Mouse (Mus musculus) brown adipose tissue, adult 24 weeks (tissue): ENCODE results near the gene Nkx2-9. TPM values are rescaled to one million over a fixed set of nuclear protein-coding genes. Genes with fewer than 3 reads are reported as not detected.

ENCODE experiments used
- H3K27ac ChIP-seq: fragments of 200-500 bp; replicated peaks from 2 replicates; pipeline ENCODE4 v1.5.1; 2012; ENCODE audit warnings: low read depth, mild to moderate bottlenecking, low read length
- H3K4me1 ChIP-seq: fragments of 200-500 bp; 2 replicates; pipeline ENCODE4 v1.6.1; 2012; ENCODE audit warnings: low read length, mixed read lengths; ENCODE audit not compliant: control insufficient read depth, insufficient read depth, insufficient read length
- H3K4me3 ChIP-seq: fragments of 200-500 bp; 2 replicates; pipeline ENCODE4 v1.5.1; 2012; ENCODE audit warnings: low read depth, mild to moderate bottlenecking, low read length, moderate library complexity; ENCODE audit not compliant: insufficient read depth
- polyA plus RNA-seq: library from polyadenylated mRNA; stranded (reverse); fragments of >200 nt; gene quantifications from 2 replicates; pipeline ENCODE4 v1.2.4, GENCODE M21; 2012; ENCODE audit not compliant: missing spikeins, insufficient read depth, insufficient read length

Nkx2-9 gene
- not detected in 2 replicates for polyA plus RNA-seq

DNA sequence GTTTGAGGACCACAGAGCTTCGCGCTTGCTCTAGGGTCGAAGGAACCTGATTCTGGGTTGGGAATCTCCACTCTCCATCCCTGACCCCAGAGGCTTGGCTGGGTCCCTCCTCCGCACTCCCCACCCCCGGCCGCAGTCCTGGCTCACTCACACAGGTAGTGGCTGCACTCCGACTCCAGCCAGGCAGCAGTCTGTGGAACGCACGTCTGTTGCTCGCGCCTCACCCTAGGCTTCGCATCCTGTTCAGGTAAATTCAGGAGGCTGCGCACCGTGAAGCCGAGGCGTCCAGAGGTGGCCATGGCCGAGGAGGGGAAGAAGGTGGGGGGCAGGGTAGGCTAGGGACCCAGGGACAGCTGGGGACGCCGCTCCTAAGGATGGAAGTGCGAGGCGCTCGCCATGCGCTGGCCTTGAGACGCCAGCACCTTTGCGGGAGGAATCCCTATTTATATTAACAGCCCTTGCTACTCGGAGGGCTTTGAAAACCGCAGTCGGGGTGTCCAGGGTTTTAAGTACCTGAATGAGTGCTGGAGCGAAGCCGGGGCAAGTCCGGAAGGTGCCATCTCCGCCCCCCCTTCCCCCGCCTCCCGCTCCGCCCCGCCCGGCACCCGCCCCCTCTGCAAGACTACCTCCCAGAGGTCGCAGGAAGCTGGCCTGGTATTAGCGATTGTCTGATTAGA lies at the start of gene Nkx2-9:
TSS of gene Nkx2-9 (minus strand) at position 524 of the 677 bp plus-strand sequence.
- H3K4me1 ChIP-seq = no peaks in the 10 kb centered on the region; the same call in 1 of the 2 replicates
- no peak within 1 kb of the TSS for H3K27ac ChIP-seq
- H3K4me3 ChIP-seq = no peak within 1 kb of the TSS

DNA sequence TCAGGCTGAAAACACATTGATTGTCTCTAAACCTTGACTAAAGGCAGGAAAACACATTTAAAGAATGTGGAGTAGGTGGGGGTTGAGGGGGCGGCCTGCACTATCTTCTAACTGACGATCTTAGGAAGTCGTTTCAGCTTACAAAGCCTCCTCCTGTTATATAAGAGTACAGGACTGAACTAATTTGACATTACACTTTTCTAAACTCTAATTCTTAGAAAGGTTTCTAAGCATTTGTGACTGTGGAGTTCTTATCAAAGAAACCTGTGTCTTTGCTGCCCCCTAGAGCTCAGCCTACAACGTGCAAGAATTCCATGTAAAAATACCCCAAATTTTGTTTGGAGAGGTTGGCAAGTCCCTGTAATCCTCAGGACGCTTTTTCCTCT lies 24.1 kb upstream of the Nkx2-9 start:
- no peak overlapping the region for H3K4me3 ChIP-seq
- H3K27ac ChIP-seq = no peak overlapping the region
- no peaks in the 10 kb centered on the region for H3K4me1 ChIP-seq

DNA sequence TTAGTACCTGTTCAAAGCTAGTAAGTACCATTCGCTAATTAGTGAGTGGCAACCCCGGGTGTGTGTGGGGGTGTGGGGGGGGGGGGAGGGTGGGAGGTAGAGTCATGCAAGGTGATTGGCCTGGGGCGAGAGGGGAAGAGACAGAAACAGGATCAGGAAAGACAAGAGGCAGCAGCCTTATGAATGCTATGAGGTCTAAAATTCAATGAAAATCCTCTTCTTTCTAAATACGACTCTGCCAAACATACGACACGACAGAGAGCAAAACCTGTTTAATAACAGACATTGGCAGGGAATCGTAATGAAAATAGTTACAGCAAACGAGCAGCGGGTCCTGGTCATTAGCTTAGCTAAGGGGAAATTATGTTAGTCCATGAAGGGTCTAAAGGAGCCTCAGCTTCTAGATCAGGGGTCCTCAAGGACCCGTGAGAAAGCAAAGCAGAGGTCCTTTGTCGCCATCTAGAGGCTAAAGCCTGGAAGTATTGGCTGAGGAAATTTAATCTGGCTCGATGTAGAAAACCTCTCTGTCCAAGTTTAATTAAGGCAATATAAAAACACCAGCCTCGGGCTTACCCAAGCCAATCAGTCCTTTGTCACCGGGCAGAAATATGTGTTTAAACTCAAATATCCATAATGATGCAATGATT lies 23.6 kb upstream of the Nkx2-9 start:
- H3K27ac ChIP-seq = no peak overlapping the region
- no peak overlapping the region for H3K4me3 ChIP-seq
- no peaks in the 10 kb centered on the region for H3K4me1 ChIP-seq

DNA sequence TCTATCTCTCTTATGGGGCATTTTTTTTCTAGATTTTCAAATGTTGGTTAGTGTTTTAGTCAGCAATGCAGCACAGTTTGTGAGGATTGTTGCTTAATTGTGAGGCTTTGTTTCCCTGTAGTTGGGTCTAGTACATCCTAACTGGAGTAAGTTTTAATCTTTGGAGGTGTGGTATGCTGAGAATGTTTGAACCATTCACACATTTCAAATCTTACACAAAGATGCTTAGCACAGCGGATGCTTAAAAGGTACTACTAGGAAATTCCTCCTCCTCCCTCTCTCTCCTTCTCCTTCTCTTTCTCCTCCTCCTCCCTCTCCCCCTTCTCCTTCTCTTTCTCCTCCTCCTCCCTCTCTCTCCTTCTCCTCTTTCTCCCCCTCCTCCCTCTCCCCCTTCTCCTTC lies 3.0 kb upstream of the Nkx2-9 start:
- H3K4me1 ChIP-seq = no peaks in the 10 kb centered on the region; the same call in 1 of the 2 replicates
- no peak overlapping the region for H3K4me3 ChIP-seq
- no peak overlapping the region for H3K27ac ChIP-seq

GRCm38 (mm10) chr12:56615391-56615790 lies 2.3 kb upstream of the Nkx2-9 start:
- Histone ChIP-seq H3K27ac (no peak overlapping the region), H3K4me1 (no peaks in the 10 kb centered on the region; the same call in 1 of the 2 replicates), H3K4me3 (no peak overlapping the region)

DNA sequence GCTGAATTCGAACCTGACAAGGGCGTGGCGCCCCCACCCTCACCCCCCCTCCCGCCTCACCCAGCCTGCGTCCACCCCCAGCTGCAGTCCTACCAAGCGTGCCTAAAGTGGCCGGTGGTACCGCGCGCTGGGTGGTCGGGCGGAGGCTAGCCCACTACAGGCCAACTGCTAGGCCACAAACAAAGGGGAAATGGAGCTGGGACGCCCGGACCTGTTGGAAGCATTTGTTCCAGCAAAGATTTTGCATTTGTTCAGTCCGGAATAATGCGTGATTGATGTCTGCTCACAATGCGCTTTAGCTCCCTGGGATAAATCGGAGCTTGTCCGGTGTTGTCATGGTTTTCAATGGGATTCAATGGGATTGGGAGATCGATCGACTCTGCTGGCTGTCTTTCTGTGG lies 1.4 kb upstream of the Nkx2-9 start:
- H3K4me1 ChIP-seq = no peaks in the 10 kb centered on the region; the same call in 1 of the 2 replicates
- no peak overlapping the region for H3K27ac ChIP-seq
- H3K4me3 ChIP-seq = no peak overlapping the region

GRCm38 (mm10) chr12:56613916-56614510 lies 929 bp upstream of the Nkx2-9 start:
- no peaks in the 10 kb centered on the region; the same call in 1 of the 2 replicates for H3K4me1 ChIP-seq
- no peak overlapping the region for H3K27ac ChIP-seq
- no peak overlapping the region for H3K4me3 ChIP-seq

DNA sequence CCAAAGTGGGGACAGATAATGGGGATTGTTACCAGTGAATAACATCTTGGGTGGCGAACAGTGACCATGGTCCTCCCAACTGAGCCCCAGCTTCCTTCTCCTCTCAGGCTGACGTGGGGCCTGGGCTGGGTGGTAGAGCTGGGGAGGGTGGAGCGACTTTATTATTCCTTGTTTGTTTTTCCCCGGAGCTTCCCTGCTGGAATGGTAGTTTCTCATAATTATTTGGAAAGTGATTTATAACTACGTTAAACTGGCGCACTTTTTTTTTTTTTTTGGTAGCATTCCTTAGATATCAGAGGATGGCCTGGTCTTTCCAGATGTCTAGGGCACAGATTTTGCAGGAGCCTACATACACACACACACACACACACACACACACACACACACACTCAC lies 350 bp upstream of the Nkx2-9 start:
- no peak overlapping the region for H3K4me3 ChIP-seq
- H3K4me1 ChIP-seq = no peaks in the 10 kb centered on the region; the same call in 1 of the 2 replicates
- no peak overlapping the region for H3K27ac ChIP-seq

DNA sequence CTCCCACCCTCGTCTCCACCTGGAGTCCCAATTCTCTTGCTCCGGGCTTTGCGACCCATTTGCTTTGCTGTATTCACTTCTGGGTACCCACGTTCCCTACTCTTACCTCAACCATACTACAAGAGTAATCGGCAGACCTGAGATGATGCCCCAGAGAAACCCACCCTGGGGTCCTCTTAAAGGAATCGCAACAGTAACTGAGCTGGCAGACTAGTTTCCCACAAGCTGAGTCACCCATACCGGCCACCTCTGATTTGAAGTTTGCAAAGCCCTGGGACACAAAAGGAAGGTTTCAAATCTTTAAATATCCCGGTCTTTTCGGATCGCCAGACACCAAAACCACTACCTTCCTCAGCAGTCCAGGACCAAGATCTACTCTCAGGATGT lies 742 bp downstream of the Nkx2-9 start:
- Histone ChIP-seq H3K4me3 (no peak overlapping the region), H3K27ac (no peak overlapping the region), H3K4me1 (no peaks in the 10 kb centered on the region; the same call in 1 of the 2 replicates)

GRCm38 (mm10) chr12:56611504-56612348 lies 1.4 kb downstream of the Nkx2-9 start:
- H3K4me1 ChIP-seq = no peaks in the 10 kb centered on the region; the same call in 1 of the 2 replicates
- H3K4me3 ChIP-seq = no peak overlapping the region
- no peak overlapping the region for H3K27ac ChIP-seq

GRCm38 (mm10) chr12:56610851-56611250 lies 2.2 kb downstream of the Nkx2-9 start:
- H3K4me1 ChIP-seq = no peaks in the 10 kb centered on the region; the same call in 1 of the 2 replicates
- no peak overlapping the region for H3K4me3 ChIP-seq
- no peak overlapping the region for H3K27ac ChIP-seq

- H3K4me1 ChIP-seq = no peaks in the 10 kb centered on the region
- H3K4me3 ChIP-seq = no peak overlapping the region
- H3K27ac ChIP-seq = no peak overlapping the region
These were observed 21.4 kb downstream of the Nkx2-9 start for GRCm38 (mm10) chr12:56591722-56592121.

DNA sequence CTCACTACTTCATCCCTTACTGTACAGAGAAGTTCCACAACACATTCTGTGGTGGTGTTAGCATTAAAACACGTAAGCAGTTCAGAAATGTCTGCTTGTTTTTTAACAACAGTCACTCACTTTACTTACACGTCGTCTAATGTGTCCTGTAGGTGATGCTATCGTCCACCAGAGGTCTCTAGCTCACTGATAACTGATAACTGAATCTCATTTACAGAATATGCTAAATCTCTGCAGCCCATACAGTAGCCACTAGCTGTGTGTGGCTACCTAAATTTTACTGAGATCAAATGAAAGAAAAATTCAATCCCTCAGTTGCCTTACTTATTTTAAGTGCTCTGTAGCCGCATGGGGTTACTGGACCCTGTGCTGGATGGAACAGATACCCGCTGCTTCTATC lies 25.3 kb downstream of the Nkx2-9 start:
- no peak overlapping the region for H3K27ac ChIP-seq
- H3K4me3 ChIP-seq = no peak overlapping the region
- H3K4me1 ChIP-seq = no peaks in the 10 kb centered on the region
